Mouse (Mus musculus) A20 (cell line): ENCODE measurements at regions not wholly inside any gene's neighbourhood (a gene's known extent, or its start where the extent isn't known, plus 50 kb on each side); places are given as distances from the start of the nearest gene placed in this dataset.

Experiments used
- DNase-seq: peaks from one replicate; pipeline ENCODE4 v3.0.0-alpha.2; 2011; ENCODE audit warnings: low read depth, low spot score

DNA sequence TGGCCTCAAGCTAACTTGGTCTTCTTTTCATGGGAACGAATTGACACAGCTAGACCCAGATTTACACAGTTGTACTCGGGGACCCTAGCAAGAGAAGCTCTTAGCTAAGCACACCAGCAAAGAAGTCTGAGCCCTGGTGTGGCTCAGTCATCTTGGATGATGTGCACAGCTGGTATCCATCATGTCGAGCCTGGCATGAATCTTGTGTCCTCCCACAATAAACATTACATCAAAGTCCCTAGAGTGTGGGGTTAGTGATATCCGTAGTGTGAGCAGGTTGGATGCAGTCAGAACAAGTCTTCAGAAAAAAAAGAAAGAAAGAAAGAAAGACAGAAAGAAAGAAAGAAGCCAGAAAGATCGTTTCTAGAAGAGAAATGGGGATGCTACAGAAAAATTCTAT lies 52.1 kb upstream of the Hmcn1 start:
- DNase-seq = no peak

DNA sequence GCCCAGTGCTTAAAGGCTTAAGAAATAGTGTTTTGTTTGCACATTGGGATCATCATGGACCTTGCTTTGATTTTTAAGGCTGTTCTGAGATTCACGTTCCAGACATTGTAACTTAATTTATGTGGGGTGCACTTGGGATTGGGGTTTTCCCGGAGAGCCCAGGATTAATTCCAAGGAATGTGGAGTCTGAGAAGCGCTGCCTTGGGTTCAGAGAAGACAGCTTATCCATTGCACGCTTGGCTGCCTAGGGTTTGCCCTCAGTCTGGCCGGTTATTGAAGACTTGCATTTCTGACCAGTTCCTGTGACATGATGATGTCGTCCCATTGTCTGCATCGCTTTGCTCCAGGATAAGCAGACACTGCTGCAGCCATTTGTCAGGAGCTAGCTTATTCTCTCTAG lies 53.4 kb upstream of the Hmcn1 start:
- DNase-seq = no peak

DNA sequence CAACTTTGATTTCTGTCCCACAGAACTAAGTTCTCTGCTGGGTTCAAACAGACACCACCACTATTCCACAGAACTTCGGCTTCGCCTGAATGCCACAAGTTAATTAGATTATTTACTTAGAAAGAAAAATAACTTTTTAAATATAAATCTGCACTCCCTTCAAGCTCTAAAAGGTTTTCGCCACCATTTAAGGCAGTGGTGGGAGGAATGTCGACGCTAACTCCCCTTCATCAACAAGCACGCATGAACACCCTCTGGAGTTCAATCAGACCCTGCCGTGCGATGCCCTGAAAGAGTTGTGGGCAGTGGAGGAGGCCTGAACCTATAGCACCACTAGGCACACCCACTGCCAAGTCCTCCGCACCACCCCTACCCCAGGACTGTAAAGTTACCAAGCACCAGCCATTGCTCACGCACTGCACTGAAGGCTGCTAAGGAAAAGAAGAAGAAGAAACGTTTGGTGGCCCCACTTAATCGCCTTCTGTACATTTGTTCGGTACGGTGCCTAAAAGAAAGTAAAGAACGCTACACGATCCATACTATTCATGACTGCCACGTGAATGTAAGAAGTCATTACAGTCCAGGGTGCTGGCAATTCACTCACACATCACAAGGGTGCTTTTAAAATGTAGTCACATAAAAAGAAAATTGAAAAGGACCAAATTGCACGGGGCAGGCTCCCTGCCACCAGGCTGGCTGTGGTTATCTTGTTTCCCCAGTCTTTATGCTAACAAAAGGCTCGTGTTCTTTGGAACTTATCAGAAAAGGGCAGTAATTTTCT lies 56.7 kb upstream of the Hmcn1 start:
- no peak for DNase-seq

DNA sequence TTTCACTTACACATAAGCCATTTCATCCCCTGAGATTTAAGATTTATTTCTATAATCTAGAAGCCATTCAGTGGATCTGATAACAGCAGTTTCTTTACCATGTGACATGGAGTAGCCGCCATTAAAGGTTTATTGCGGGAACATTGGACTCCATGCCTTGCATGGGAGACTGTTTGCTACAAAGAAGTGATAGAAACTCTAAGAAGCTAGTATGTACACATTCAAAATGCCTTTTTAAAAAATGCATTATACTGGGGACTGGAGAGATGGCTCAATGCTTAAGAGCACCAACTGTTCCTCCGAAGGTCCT lies 57.2 kb upstream of the Hmcn1 start:
- DNase-seq = no peak

DNA sequence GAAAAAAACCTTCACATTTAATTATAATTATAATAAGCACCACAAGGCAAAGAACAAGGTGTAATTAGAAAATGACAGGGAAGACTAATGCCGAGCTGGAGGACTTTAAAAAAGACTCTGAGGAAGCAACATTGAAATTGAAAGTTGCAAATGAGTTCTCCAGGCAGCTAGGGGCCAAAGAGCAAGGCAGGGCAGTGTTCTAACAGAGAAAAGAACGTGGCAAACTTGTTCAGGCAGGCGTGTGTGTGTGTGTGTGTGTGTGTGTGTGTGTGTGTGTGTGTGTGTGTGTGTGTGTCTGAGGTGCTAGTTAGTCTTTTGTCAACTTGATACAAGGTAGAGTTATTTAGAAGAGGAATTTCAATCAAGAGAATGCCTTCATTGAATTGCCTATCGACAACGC lies 60.0 kb upstream of the Hmcn1 start:
- DNase-seq = peak; percentile 66

DNA sequence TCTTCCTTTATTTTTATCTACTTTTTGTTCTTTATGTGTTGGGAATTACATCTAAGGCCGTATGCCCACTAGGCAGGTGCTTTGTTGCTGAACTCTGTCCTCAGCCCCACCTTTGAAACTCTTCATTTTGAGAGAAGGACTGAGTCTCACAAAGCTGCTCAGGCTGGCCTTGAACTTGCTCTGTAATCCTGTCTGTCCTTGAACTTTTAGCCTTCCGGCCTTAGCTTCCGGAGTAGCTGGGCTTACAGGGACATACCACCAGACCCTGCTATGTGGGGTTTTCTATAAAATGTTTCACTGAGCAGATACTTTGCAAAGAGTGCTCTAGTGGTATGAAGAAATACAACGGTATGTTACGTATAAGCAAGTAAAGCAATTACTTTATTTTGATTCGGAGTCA lies 62.2 kb upstream of the Hmcn1 start:
- DNase-seq = no peak

DNA sequence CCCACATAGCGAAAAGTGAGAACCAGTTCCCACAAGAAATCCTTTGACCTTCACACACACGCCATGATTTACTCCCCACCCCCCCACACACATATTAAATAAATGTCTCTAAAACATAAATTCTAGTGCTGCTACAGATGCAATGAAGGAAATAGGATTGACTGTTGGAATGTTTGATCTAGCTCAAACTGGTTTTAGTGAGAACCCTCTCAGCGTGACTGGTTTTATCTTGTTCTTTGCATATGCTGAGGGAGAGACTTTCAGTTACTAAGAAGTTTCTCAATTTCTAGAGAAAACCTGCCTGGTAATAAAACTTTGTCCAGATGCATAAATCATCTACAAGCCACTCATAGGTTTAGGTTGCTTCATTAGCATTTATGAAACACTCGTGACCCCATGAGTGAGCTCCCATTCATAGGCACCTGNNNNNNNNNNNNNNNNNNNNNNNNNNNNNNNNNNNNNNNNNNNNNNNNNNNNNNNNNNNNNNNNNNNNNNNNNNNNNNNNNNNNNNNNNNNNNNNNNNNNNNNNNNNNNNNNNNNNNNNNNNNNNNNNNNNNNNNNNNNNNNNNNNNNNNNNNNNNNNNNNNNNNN lies 66.4 kb upstream of the Hmcn1 start:
- no peak for DNase-seq

DNA sequence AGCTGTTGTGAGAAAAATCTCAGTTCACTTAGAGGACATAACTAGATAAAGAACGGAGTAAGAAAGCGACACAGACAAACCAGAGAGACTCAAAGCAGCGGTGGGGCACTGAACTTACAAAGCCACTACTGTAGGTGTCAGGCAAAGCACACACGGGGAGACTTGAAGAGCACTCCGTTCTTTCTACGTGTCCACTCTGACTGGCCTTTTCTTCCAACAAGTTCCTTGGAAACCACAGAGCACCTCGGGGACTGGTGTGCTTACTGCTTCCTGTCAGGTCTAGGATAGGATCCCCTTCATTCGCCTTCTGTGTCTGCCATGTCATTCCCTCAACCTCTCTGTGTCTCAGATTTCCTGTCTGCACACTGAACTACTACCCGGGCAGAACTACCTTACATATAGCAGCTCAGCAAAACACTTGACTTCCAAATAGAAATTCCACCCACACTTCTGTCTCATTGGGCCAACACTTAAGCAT lies 71.9 kb upstream of the Hmcn1 start:
- no peak for DNase-seq

DNA sequence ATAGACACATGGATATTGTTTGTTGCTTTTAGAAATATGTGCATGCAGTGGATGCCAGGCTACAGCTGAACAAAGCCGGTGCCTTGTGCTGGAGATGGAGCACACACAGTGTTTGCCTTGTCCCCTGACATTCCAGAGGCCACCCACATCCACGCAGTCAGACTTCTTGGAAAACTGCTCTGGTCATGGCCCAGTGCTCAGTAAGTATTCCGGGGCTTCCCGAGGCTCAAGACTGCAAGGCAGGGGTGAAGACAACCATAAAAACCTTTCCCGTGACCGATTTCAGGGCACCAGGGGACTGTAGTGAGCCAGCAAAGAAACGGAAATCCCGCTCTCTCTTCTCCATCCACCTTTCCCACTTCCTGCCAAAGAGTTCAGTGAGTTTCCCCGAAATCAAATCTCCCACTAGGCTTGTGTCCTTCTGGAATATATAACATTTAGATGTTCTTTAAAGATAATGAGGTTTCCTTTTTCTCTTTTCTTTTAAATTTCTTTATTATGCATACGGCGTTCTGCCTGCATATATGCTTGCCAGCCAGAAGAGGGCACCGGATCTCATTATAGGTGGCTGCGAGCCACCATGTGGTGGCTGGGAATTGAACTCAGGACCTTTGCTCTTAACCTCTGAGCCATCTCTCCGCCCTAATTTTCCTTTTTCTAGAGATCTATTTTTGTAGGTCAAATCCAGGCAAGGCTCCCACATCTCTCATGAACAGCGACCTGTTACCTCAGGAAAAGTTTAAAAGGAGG lies 73.3 kb upstream of the Hmcn1 start:
- peak; percentile 24 for DNase-seq

DNA sequence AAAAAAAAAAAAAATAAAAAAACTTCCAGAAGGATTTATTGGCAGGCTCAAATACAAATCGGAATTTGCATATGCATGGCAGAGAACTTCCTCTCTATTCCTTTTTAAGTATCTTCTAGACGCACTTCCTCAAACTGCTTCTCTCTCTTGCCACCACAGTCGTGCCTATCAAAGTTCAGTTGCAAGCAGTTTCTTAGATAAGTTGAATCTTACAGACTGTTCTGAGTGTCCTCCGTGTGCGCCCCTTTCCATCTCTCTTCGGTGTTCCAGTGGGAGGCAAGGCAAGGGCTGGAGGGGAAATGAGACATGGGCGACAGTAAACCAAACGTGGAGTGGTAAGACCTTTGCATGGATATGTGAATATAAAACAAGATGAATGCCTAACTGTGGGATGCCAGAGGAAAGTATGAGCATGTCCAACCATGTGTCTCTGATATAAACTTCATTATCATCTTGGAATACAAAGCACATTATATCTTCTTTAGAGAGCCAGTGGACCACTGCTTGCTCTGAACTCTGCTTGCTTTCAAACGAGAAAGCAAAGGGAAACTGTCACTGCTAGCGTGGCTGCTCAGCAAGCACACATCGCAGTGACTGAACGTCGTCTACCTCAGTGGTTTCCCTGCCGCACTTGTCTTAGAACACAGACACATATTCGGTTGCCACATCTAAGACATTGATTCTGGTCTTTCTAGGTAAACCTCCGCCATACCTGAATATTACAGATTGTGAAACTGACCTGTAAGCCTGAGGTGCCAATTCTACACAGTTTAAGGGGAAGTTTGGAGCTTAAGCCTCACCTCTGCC lies 81.5 kb upstream of the Hmcn1 start:
- peak; percentile 79 for DNase-seq

DNA sequence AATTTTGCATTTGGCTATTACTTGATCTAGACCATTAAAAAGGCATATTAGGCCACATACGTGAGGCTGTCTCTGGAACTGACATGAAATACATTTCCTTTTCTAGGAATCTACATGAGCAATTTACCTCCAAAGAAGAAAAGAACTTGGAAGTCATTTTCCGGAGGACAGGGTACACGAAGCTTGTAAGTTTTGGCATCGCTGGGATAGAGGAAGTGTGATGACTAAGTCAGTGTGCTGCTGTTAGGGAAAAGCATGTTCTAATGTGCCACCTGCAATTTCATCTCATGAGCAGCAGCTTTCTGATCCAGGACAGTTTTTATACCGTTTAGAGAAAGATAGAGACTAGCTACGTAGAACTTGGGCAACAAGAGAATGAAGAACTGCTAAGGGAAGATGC lies 82.3 kb upstream of the Hmcn1 start:
- no peak for DNase-seq

DNA sequence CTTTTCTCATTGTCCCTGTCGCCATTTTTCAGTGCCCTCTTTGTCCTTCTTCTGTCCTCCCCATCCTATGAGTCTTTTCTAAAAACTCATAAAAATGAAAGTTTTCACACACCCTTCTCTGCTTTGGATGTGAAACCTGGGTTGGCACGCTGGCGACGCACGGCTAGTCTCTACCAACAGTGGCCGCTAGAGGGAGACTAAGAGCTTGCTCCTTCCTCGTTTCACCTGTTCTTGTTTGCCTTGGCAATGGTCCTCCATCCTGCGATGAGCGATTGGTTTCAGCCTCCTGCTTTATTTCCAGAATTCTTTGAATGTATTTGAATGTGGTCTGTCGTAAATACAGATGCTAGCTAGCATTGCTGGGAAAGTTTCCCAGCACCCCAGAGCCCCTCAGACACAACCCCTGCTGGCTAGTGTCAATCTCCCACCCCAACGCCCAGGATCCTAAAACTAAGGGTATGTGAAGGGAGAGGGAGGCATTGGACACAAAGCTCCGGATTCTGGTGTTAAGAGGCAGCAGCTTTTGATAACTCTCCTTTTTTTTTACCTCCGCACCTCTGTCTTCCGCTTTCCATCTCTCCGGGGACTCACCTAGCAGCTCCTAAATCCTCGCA lies 85.8 kb upstream of the Hmcn1 start:
- DNase-seq = peak; percentile 79

DNA sequence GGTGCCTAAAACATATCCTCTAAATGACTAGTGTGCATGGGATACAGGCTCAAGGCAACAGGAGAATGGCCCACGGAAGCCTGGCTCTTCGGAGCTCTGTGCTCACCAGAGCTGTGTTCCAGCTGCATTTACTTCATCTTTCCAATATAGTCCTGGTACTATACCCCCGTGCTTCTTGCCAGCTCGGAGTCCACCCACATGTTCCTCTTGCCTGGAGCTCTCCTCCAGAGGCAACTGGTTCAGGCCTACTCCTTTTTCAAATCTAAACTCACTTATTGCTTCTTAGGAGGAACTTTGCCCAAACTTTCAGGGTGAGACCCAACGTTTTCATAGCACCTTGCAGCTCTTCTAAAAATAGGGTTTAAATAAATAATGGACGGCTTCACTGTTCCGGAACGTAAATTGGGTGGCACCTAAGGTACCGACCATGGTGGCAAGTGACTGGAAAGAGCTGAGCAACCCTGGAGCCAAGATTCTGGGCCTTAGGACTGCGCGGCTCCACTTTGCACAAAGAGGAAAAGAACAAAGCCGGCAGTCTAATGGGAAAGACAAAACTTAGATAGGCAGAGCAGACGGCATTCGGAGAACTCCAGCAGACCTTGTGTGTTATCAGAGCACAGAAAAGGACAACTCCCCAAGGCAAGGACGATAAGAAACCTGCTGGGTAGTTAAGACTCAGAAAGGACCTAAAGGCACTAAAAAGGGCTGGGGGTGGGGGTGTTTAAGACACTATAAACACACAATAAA lies 86.6 kb upstream of the Hmcn1 start:
- DNase-seq = no peak

DNA sequence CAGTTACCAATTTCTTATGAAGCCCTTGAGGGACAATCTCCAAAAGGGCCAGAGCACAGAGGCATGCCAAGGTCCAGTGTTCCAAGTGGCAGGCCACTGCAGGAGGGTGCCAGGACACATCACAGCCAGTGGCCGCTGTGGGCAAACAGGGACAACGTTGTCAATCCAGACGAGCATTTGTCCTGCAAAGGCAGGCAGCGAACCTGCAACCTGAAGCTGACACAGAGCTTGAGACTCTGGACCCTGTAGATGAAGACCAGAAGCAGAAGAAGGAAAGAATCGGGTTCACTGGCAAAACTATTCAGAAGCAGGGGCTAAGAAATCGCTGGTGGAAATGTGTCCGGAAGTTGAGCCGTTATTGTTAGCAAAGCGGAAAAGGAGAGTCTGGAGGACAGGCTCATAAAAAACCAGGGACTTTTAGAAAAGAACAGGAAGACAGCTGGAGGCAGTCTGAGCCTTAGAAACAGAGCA lies 87.3 kb upstream of the Hmcn1 start:
- no peak for DNase-seq

DNA sequence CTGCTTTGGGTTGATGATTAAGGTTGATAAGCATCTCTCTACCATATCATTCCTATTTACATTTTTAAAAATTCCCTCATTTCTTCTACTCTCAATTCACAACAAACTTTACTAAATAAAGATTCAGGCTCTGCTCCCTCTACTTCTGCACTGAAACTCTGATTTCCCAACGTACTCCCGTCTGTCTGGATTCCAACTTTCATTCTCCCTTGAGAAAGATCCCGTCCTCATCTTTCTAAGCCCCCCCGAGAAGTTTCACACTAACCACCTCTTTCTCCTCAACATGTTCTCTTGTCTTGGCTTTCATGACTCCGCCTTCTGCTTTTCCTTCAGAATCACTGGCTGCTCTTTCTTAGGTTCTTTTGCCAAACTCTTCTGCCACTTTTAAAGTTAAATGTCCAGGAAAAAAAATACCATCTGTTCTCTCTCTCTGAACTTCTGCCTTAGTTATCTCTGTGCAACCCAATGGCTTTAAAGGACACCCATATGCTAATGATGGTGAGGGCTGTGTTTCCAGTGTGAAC lies 89.3 kb upstream of the Hmcn1 start:
- DNase-seq = no peak

DNA sequence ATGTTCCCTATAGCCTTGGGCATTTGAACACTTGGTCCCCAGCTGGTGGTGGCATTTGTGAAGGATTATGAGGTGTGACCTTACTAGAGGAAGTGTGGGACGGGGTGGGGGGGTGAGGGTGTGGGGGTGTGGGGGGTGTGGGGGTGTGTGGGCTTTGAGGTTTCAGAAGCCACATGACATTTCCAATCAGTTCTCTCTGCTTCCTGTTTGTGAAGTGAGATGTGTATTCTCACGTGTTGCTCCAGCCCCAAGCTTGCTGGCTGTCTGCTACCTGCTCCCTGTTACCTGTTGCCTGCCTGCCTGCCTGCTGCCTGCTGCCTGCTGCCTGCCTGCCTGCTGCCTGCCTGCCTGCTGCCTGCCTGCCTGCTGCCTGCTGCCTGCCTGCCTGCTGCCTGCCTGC lies 90.6 kb upstream of the Hmcn1 start:
- no peak for DNase-seq

DNA sequence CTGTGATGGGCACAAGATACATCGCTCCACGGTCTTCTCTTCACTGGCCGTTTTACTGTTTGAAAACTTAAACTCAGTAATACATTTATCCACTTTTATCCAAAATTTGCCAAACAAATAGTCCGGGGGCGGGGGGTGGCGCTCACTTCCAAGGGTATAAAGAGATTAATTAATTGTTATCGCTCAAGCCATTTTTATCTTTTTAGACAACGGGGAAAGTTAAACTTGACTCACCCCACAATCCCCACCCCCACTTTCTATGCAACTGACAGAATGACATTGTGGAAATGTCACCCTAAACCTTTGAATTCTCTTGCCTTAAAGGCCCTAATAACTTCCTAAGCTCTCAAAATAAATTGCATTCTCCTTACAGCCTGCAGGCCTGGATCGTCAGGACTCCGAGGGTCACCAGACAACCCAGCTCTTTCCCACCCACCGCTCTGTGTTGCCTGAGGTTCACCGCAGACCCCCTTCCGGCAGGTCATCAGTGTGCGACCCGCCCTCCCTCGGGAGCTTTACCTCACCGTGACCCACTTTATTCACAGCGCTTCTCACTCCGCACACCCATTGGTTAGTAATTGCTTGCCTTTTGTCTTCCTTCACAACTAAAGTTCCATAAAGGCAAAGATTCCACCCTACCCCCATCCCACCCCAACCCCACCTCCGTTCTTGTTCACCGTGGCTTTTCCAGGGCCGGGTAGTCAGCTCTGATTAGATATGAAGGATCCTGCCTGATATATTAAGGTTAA lies 93.0 kb upstream of the Hmcn1 start:
- DNase-seq = no peak

DNA sequence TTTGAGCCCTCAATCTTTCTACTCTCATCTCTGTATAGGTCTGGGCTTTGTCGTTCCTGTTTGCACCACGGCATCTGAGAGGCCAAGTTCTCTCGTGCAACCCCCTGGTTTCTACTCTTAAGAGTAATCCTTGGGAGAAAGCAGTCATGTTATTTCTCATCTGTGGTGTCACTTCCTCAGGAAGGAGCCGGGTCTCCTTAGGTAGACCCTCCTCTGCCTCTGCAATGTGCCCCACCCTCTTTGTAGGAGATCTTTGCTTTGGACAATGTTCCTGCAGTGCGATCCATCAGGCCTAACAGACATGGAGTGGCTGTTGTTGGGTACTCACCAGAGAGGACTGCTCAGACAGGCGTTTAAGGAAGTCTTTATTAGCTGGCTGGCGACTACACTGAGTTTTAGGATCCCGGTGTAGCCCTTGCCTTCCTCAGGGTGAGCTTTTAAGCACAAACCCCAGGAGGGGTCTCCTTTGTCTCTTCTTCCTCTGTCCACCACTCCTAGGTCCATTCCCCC lies 94.0 kb upstream of the Hmcn1 start:
- no peak for DNase-seq

DNA sequence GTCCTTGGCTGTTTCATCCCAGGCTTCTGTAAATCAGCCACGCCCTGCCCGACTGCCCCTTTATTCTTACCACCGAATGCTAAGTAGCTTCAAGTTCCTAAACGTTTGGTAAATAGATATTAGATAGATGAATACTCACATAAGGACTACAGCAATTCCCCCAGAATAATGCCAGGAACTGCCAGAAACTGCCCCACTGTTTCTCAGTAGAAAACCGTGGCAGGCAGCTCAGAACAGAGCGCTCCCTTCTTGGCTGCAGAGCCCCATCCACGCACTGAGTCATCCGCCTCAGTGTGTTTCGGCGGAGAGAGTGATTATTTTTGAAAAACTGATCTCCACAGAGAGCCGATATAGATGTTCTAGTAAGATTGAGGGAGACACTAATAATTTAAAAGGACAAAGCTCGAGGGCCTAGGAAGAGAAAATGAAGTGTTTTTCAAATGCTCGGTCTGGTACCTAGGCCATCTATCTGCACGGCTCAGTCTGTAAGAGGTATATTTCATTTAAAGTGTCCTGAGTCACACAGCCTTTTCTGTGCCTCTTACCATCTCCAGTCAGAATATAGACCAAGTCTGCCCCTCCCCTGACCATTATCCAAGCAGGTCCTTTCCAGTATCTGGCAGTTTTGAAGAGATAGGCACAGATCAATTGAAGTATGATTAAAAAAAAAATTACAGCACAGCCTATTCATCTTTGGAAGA lies 94.4 kb upstream of the Gm47985 start:
- DNase-seq = no peak
